Mouse (Mus musculus) fat pad, adult 2 months (tissue): ENCODE measurements around the gene Kcnh2.

ENCODE experiments used
- DNase-seq: peaks from one replicate; pipeline ENCODE4 v3.0.0-alpha.2; 2011; ENCODE audit warnings: low read depth, low spot score; ENCODE audit errors: extremely low read depth

Kcnh2 gene

DNA sequence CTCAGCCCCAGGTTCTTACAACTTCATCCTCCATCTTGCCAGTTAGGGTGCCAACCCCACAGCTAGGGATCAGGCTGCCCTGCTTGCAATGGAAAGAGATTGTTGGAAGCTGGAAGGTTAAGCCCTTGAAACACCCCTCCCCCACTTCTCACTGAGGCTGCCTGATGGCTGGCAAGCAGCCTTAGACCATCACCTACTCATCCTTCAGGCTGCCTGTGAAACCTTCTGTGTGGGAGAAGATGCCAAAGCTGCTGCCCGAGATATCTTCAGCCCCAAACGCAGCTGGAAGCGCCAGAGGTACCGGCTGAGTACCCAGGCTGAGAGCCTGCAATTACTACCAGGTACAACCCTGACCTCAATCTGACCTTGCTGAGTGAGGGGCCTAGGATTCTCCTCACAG, 28.1 kb upstream of the Kcnh2 start:
- no peak for DNase-seq

DNA sequence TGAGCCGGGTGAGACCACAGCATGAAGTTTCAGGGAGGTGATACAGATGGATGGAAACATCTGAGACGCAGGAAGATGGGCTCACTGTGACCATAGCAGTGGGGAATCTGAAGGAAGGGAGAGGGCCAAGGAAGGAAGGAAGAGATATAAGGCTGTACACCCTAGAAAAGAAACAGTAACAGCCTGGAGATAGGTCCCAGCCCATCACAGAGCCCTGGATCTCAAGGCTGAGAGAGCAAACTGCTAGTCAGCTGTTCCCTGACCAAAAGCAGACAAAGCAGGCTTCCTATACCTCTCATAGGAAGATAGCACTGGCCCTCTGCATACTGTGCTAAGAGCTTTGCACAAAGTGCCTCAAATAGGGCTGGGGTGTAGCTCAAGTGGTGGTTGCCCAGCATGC, 27.3 kb upstream of the Kcnh2 start:
- DNase-seq: no peak

DNA sequence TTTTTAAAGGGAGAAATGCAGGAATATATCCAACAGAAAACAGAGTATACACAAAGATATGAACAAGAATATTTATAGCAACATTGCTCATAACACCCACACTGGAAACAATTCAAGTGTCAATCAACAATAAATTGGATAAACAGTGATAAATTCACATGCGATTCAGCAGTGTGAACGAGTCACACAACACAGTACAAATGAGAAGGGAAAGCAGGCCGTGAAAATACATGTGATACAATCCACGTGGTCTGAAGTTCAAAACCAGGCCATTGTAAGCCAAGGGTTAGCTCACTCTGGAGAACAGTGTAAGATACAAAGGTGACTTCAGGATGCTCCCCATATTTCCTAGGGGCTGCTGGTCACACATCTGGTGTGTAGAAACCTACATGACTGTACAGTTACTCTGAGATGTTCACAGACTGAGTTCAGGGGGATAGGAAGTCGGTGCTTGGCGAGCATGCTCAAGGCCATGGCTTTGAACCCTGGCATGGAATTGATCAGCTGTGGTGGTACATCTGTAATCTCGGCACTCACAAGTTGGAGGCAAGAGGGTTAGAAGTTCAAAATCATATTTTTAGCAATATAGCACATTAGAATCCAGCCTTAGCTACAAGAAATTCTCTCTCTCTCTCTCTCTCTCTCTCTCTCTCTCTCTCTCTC, 23.4 kb upstream of the Kcnh2 start:
- no peak for DNase-seq

DNA sequence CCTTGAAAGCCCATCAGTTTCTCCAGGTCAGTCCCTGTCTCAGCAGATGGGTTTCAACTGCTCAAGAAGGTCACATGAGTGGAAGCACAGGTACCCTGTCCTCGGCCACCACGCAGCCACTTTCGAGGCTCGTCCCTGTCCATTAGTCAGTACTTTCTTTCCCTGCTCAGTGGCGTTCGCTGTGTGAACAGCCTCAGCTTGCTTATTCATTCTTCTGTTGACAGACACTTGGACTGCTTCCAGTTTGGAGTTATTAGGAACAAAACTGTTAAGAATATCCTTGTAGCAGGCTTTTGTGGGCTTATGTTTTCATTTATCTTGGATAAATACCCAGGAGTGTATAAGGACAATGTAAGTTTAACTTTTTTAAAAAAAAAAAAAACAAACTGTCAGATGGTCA, 22.8 kb upstream of the Kcnh2 start:
- DNase-seq: no peak

DNA sequence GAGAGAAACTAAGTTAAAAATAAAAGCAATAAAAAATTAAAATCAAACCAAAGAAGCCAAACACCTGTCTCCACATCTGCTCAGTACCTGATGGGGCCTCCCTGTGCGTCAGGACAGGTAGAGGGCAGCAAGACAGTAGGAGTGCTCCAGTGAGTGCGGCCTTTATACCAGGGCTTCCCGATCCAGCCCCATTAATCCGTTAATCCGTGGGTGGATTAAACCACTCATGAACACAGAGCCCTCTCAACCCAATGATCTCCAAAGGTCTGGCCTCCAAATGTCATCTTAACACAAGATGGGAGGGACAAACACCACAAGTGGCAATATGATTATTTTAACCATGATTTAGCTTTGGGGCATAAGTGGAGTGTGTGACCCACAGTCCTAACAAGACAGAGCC, 22.4 kb upstream of the Kcnh2 start:
- no peak for DNase-seq

DNA sequence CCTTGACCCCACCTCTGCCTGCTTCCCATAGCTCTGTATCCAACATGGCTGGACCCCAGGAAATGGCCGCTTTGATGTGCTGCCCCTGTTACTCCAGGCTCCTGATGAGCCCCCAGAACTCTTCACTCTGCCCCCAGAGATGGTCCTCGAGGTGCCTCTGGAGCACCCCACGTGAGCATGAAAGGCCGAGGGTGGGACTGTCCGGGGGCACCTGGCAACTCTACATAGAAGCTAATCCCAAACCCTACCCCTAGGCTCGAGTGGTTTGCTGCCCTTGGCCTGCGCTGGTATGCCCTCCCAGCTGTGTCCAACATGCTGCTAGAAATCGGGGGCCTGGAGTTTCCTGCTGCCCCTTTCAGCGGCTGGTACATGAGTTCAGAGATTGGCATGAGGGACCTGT, 18.4 kb upstream of the Kcnh2 start:
- no peak for DNase-seq

DNA sequence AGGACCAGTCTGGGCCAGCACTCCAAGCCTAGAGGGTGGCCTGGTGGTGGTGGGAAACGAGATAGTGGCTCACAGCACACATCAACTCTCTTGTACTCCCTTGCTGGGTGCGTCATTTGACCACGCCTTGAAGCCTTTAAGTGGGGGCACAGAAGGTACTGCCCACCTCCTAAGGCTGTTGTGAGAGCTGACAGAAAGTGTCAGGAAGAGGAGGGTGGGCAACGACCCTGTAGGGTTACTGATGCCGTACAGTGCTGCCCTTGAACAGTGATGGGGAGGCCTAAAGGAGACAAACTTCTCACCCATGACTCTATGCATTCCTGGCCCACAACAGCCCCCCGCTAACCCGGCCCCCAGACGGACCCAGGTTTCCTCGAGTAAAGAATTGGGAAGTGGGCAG, 15.0 kb upstream of the Kcnh2 start:
- DNase-seq: no peak

DNA sequence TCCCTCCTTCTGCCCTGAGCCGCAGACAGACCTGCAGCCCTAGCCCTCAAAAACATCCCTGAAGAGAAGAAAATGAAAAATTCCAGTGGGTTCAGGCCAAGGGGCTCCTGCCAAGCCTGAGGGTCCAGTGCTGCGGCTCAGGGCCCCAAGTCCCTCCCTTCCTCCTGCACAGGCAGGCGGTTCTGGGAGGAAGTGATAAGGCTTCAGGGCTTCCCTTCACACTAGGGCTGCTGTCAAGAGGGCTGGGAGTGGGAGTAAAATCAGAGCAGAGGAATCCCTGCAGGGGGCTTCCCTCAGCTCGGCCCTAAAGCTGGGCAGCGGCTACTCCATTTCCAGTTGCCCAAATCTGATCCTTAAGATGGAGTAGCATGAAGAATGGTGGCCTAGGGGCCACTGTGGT, 14.1 kb upstream of the Kcnh2 start:
- no peak for DNase-seq

DNA sequence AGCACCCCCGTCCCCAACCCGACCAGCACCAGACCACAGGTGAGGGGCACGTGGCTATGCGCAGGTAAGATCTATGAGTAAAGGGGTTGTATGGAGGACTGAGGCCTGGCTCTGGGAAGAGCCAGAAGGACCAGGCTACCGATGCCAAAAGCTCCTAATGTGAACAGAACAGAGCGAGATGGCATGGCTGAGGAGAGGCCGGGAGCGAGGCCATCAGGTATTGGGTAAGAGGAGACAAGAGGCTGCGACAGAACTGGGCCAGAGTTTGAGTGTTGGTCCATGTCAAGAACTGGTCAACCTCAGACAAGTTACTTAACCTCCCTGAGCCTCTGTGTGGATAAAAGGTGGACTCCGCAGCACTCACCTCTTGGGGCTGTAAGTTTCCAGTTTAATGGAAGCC, 13.6 kb upstream of the Kcnh2 start:
- no peak for DNase-seq

DNA sequence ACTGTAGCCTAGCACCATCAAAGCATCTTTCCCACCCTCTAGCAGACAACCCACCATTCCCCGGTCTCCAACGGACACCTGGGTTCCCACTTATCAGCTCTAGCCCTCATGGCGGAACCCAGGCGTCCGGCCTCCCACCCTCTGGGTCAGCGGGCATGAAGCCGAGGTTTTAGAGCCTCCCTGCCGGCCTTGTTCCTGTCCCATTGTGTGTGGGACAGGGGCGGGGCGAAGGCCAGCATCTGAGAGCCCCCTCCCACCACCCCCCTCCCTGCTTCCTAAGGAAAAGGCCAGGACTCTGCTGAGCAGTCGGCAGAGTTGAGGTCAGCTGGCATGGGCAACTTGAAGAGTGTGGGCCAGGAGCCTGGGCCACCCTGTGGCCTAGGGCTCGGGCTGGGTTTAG, 13.1 kb upstream of the Kcnh2 start, which contains the start of gene Nos3:
Gene Nos3 (plus strand): TSS at position 303 of the 400 bp plus-strand sequence.
- no peak for DNase-seq

DNA sequence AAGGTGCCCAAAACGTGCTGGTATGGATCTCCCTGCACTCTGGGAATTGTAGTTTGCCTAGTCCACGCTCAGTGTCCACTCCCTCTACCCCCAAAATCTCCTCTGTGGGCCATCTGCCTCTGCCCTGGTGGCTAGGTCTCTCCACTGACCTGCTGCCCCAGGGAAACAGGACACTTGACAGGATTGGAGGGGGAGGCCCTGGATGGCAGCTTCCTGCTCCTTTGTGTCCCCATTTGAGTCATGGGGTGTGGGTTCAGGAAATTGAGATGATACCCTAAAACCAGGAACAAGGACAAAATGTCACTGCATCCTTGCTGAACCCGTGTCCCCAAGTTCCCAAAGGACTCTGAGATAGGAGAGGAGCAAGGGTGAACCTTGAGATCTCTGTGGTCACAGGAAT, 12.7 kb upstream of the Kcnh2 start:
- no peak for DNase-seq

DNA sequence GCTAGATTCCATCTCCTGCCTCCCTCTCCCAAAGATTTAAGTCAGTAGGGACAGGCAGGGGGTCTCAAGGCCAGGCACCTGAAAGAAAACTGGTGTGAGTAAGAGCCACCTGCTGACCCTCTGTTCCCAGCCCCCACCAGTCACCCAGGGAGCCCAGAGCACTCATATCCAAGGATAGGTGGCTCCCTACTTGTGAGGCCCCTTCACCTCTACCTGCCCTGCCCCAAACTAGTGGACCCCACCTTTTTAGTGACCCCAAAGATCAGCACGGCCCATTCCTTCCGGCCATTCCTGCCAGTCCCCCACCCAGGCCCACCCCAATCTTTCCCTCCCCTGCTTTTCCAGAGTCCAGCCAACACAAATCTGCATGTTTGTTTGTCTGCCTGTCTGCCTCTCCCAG, 12.1 kb upstream of the Kcnh2 start:
- DNase-seq: no peak

DNA sequence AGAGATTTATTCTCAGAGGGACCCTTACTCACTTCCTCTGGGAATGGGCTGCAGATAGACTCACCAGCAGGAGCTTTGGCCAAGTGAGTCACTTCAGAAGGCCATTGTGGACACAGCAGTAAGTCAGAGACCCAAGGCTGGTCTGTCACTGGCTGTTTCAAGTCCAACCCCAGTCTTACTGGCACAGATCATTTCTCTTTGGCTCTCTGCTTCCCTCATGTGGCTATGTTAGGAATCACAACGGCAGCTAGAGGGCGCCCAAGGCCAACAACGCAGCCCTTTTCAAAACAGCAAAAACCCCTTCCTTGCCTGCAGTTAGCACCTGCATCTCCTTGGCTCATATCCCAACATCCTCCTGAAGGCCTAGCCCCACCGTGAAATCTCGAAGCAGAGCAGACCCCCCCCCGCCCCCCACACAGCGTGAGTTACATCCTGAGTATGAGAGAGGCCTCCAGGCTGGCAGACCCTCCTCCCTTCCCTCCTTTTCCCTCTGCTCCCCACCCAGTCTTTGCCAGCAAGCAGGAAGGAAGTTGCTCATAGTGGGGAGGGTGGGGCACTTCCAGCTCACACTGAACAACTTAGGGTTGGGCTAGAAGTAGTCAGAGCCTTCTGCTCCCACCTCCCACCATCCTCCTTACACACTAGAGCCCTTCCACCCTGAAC, 9.5 kb upstream of the Kcnh2 start:
- DNase-seq: no peak

DNA sequence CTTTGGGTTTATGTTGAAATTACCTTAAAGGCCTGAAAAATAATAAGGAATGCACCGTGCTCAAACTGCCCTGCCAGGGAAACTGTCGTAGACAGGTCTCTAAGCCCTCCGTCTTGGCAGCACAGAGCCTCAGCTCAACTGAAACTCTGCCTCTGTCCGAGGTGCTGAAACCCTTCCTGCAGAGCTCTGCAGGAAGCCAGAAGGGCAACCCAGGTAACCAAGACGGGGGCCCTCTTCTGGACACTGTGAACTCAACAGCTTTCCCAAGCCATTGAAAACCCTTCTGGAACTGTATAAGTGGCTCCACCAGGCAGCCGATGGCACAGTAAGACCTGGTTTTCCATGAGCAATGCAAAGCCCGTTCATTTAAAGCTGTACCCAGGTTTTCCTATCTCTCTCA, 6.1 kb upstream of the Kcnh2 start:
- DNase-seq: peak; percentile 16

DNA sequence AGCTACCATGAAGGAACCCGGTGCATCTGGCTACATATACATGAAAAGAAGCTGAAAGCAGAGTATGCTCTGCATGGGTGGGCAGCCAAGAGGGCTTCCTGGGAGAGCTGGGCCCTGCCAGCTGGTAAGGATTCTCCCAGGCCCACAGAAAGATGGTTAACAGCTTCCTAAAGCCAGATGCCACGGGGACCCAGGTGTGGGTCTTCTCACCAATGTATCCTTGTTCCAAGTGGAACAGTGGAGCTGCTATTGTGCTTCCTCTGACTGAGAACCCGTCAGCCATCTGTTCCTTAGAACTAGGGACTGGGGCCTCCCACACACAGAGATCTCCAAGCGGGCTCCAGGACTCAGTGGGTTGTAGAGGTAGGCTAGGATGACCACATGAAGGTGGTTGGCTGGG, 5.4 kb upstream of the Kcnh2 start:
- DNase-seq: no peak

DNA sequence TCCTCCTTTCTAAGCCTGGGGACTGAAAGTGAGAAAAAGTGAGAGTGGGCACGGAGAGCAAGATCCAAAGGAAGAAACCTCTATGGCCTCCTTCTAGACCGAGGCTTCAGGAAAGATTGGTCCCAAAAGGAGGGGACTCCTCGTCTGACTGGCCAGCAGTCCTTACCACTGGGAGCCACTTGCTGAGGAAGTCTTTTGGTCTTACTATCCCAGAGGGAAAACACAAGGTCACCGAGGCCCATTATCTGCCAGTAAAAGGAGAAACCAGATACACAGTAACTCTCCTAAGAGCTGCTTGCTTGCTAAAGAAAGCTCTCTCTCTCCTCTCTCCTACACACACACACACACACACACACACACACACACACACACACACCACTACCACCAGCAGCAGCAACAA, 1.9 kb upstream of the Kcnh2 start:
- no peak for DNase-seq

DNA sequence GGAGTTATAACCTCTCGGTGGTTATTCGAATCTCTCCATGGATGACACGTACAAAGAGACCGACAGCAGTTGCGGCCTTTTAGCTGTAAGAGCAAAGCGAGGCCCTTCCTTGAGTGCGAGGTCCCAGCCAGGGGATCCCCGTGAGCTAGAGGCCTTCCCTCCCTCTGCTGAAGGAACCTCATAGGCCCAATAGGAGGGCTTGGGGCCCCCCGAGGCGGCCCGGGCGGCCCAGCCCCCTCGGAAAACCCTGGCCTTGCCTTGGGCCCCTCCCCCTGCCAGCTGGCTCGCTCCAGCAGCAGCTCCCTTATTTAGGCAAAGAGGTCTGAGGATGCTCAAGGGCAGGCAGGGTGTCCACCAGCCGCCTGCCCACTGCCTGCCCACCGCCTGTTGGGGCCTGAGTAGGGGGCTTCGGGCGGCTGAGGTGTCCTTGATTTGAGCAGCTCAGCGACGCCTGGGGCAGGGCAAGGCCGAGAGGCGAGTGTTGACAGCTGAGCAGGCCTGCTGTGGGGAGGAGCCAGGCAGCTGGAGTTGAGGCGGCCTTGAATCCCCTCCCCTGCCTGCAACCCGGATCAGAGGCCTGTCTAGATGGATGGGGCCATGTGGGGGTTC, 951 bp upstream of the Kcnh2 start:
- no peak for DNase-seq

DNA sequence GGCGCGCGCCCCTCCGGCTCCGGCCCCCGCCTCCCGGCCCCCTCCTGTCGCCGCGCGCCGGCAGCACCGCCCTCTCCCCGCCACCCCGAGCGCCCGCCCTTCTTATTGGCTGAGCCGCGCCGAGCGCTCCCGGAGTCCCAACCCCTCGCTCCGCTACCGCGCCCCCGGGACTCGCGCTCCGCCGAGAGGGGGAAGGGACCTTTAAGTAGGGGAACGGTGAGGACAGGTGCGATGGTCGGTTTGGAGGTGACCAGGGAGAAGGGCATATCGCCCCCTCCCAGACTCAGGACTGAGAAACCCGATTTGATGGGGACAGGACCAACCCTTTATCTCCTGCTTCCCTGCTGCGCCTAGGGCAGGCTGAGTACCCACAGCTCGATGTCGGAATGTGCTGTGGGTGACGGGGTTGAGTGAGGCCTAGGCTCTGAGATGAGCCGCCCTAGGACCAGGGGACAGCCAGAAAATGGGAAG, 332 bp upstream of the Kcnh2 start:
- DNase-seq: no peak

DNA sequence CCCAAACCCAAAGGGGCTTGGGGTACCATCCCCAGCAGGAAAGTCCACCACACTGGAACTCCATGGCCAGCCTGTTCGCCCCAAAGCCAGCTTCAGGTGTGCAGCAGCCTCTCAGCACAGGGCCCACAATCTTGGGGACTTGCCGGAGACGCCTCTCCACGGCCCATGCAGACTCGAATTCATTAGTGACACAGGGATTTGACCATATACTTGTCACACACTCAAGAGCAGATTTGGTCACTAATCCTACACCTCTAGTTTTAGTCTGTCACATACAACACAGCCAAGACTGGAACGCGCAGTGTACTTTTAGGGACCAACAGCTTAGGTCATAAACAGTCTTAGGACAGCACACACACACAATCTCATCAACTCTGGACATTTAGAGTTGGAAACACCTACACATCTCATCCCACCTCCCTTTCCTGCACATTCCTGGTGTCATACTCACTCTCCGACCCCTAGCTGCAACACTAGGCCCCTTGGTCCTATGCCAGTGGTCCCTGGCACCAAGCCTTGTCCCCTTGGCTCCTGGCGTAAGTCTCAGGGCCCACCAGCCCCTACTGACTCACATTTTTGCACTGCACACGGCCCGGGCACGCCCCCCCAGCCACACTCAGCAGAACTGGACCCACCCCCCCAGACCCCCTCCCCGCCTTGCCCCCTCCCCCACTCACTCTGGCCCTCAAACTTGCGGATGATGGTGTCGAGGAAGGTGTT, 713 bp downstream of the Kcnh2 start:
- DNase-seq: no peak

DNA sequence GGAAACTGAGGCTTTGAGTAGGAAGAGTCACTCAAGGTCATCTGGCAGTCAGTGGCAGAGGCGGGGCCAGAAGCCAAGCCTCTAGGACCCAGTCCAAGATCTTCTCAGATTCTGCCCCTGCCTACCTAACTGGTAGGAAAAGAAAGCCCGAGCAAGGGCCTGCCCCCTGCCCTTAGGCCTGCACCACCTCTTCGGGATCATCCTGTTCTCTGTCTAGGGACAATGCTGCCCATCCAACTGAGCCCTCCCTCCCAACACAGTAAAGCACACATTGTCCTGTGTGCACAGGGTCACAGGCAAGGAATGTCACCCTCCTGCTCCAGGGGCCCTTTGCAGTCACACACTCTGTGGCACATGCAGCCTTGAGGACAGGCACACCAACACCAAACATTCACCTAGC, 1.3 kb downstream of the Kcnh2 start:
- no peak for DNase-seq

DNA sequence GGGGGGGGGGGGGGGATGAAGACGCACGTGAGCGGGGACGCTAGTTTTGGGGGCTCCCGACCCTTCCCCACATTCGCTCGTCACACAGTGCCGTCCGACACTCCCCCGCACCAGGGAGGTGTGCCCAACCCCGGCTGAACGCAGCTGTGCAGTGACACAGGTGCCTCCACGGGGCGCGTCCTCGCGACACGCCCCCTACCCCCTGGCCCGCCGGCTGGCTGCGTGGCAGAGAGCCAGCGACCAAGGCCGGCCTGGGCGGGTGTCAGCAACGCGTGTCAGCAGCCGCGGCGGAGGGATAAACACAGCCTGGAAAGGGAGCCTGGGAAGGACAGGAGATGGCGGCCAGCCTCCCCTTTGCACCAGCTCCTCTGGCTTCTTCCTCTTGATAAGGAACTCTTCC, 2.9 kb downstream of the Kcnh2 start:
- DNase-seq: no peak

DNA sequence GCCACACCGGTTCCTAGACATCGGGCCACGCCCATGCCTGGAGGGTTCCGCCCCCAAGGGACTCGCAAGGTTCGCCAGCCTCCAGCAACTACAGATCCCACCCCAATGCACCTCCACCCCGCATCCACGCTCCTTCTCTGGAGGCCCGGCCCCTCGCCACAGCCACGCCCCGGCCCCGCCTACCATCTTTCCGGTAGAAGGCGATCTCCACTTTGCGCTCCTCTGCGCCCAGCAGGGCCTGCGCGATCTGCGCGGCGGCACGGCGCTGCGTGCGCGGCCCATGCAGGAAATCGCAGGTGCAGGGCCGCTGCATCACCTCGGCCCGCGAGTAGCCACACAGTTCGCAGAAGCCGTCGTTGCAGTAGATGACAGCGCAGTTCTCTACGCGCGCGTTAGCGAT, 3.3 kb downstream of the Kcnh2 start:
- no peak for DNase-seq
